Mouse (Mus musculus): Measurements from ENCODE around the gene Spata31.
A peak's percentile ranks its signal among the peaks of the same experiment; 100 is the strongest.

Gene Spata31

GRCm38 (mm10) chr13:64917191-64917590, at the start of gene Spata31:
TSS of gene Spata31 (plus strand) at chr13:64917406.
- DNase-seq (ENCODE audit: low read depth, low spot score), result peak; percentile 59

DNA sequence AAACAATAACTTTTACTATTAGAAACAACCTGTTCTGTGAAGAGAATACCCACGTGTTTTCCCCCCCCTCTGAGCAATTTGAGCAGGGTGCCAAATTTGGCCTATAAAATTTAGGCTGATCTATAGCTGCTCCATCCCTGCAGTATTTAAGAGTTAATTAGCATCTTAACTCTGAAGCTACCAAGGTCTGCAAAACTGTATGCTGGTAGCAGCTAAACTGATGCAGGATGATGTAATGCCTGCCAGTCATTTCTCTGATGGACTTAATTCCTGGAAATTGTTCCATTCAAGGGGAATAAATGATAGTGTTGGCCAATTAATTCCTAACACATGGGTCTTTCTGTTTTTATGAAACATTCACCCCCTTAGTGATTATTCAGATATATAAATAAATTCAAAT, 14.1 kb upstream of the Spata31 start:
- DNase-seq (ENCODE audit: low read depth, low spot score), result no peak

DNA sequence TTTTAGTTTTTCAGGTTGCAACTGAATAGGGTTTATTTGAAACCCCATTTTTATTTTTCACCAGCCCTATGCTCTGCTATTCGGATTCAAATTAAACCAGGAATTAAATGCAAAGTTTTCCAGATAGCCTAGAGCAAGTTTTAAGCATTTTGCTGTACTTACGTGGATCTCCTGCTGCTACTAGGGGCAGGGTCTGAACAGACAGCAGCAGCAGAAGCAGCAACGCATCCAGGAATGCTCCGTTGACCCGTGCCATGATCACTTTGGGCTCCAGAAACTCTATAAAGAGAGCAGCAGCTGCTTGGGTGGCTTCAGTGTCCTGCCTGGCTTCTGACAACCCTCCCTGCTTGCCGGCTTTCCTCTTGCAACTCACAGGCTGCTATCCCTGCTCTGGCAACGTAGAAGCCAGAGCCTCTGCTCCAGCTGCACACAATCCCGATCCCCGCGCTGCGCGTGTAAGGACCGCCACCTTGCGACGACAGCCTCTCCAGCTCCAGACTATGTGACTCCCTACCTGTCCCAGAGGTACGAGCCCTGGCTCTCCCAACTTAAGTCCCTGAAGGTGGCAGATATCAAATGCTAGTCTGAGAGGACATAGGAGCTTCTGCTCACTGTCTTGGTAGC, 13.5 kb upstream of the Spata31 start, which contains the start of gene Cntnap3:
TSS of gene Cntnap3 (minus strand) at position 371 of the 624 bp plus-strand sequence.
- DNase-seq (ENCODE audit: low read depth, low spot score), result peak; percentile 79

Data from ZHBTc4 (cell line).